Mouse (Mus musculus): ENCODE measurements around the gene Eme1. TPM values are rescaled to one million over a fixed set of nuclear protein-coding genes. Genes with fewer than 3 reads are reported as not detected.
A peak's percentile ranks its signal among the peaks of the same experiment; 100 is the strongest.

Eme1 gene
- polyA plus RNA-seq, 1 experiment from 2014 or later: 13.2 TPM

DNA sequence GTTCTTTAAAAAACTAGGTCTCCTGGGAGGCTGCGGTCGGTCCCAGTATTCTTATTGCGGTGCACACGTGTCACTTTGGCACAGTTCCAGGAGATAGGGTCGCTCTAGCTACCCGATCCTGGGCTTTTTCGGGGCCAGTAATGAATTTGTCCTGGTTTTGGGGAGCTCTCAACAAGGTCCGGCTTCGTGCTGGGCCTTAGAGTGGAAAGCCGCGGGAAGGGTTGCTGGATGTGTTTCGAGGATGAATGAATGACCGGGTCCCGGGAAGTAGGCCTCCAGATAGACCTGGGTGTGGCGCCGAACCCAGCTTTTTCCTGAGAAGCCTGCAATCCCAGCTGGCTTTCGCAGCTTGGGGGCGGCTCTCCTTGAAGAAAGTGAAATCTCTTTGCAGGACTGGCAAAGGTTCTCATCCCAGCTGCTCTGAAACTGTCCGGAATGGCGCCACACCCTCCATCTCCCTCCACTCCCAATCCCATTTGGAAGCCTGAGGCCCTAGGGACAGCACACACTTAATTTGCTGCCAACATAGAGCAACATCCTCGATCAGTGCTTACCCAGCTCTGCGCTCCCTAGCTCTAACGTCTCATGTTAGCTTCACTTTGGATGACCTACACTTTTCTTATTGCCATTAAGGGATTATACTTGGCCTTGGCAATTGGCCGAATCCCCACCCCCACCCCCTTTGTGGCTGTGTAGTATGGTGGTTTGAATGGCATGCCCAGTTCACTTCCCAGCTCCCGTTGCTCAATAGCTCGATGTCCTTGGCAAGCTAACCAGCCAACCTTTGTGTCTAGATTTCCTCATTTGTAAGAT is 23.4 kb downstream of the Eme1 start:
- Histone ChIP-seq H3K4me2 (ENCODE audit: low read depth, low read length) (peak overlapping the region; percentile 71), H3K27ac (ENCODE audit: low read length) (peak overlapping the region; percentile 84), H3K4me3 (replicated peaks; ENCODE audit: low read length) (peak overlapping the region; percentile 100), H3K4me1 (ENCODE audit: control insufficient read depth, insufficient read depth, low read length) (peaks cover 5% of the 10 kb centered on the region), H3K36me3 (ENCODE audit: control insufficient read depth, insufficient read depth, low read length) (peaks cover 17% of the 10 kb centered on the region), H3K9me3 (replicated peaks; ENCODE audit: control insufficient read depth, low read length) (no peaks in the 10 kb centered on the region), H3K9ac (ENCODE audit: low read length) (peak overlapping the region; percentile 96), H3K27me3 (ENCODE audit: control insufficient read depth, insufficient read depth, low read length) (no peaks in the 10 kb centered on the region)
- WGBS: 10% methylated on average over 26 of the region's 26 CpGs
- peak; percentile 42 for ATAC-seq (ENCODE audit: insufficient read depth, low FRiP score)

DNA sequence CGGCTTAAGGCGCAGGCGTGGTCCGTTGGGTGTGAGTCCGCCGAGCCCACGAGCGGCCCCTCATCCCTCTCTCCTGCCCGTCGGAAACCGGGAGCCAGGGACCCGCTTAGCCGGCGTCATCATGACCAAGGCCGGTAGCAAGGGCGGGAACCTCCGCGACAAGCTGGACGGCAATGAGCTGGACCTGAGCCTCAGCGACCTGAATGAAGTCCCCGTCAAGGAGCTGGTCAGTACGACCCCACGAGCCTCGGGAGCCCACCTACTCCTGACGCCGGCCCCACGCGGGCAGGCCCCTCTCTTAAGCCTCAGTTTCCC is 23.9 kb downstream of the Eme1 start:
- Histone ChIP-seq H3K4me1 (ENCODE audit: control insufficient read depth, insufficient read depth, low read length) (peaks cover 5% of the 10 kb centered on the region), H3K27ac (ENCODE audit: low read length) (peak overlapping the region; percentile 84), H3K4me2 (ENCODE audit: low read depth, low read length) (peak overlapping the region; percentile 71), H3K9ac (ENCODE audit: low read length) (peak overlapping the region; percentile 96), H3K36me3 (ENCODE audit: control insufficient read depth, insufficient read depth, low read length) (peaks cover 12% of the 10 kb centered on the region), H3K9me3 (replicated peaks; ENCODE audit: control insufficient read depth, low read length) (no peaks in the 10 kb centered on the region), H3K27me3 (ENCODE audit: control insufficient read depth, insufficient read depth, low read length) (no peaks in the 10 kb centered on the region), H3K4me3 (replicated peaks; ENCODE audit: low read length) (peak overlapping the region; percentile 100)
- ATAC-seq (ENCODE audit: insufficient read depth, low FRiP score): peak; percentile 62
- WGBS: 0% methylated on average over 28 of the region's 28 CpGs

GRCm38 (mm10) chr11:94629199-94629883 is 24.4 kb downstream of the Eme1 start, which contains the start of gene Lrrc59:
Gene Lrrc59 (plus strand): TSS chr11:94629767.
- 4% methylated on average over 41 of the region's 41 CpGs for WGBS
- peak within 1 kb of the TSS; percentile 71 for H3K4me2 ChIP-seq (ENCODE audit: low read depth, low read length)
- peak; percentile 94 for ATAC-seq (ENCODE audit: insufficient read depth, low FRiP score)

GRCm38 (mm10) chr11:94622162-94622561 is 31.6 kb downstream of the Eme1 start:
- Histone ChIP-seq H3K4me2 (ENCODE audit: low read depth, low read length) (no peak overlapping the region), H3K4me3 (replicated peaks; ENCODE audit: low read length) (no peak overlapping the region), H3K4me1 (ENCODE audit: control insufficient read depth, insufficient read depth, low read length) (no peaks in the 10 kb centered on the region), H3K9me3 (replicated peaks; ENCODE audit: control insufficient read depth, low read length) (no peaks in the 10 kb centered on the region), H3K36me3 (ENCODE audit: control insufficient read depth, insufficient read depth, low read length) (no peaks in the 10 kb centered on the region), H3K27ac (ENCODE audit: low read length) (no peak overlapping the region), H3K9ac (ENCODE audit: low read length) (no peak overlapping the region), H3K27me3 (ENCODE audit: control insufficient read depth, insufficient read depth, low read length) (no peaks in the 10 kb centered on the region)
- 76% methylated on average over 2 of the region's 2 CpGs for WGBS
- ATAC-seq (ENCODE audit: insufficient read depth, low FRiP score): no peak

More at GRCm38 (mm10) chr11:94629199-94629883, 24.4 kb downstream of the Eme1 start, which contains the start of gene Lrrc59:
- H3K9me3 ChIP-seq (replicated peaks; ENCODE audit: control insufficient read depth, low read length): no peaks in the 10 kb centered on the region
- peak within 1 kb of the TSS; percentile 96 for H3K9ac ChIP-seq (ENCODE audit: low read length)
- H3K27ac ChIP-seq (ENCODE audit: low read length): peak within 1 kb of the TSS; percentile 84
- H3K4me3 ChIP-seq (replicated peaks; ENCODE audit: low read length): peak within 1 kb of the TSS; percentile 100
- H3K27me3 ChIP-seq (ENCODE audit: control insufficient read depth, insufficient read depth, low read length): no peaks in the 10 kb centered on the region
- peaks cover 7% of the 10 kb centered on the region for H3K36me3 ChIP-seq (ENCODE audit: control insufficient read depth, insufficient read depth, low read length)
- peaks cover 5% of the 10 kb centered on the region for H3K4me1 ChIP-seq (ENCODE audit: control insufficient read depth, insufficient read depth, low read length)

GRCm38 (mm10) chr11:94621458-94621852 is 32.3 kb downstream of the Eme1 start:
- Histone ChIP-seq H3K27ac (ENCODE audit: low read length) (no peak overlapping the region), H3K9me3 (replicated peaks; ENCODE audit: control insufficient read depth, low read length) (no peaks in the 10 kb centered on the region), H3K4me3 (replicated peaks; ENCODE audit: low read length) (no peak overlapping the region), H3K36me3 (ENCODE audit: control insufficient read depth, insufficient read depth, low read length) (no peaks in the 10 kb centered on the region), H3K9ac (ENCODE audit: low read length) (no peak overlapping the region), H3K4me2 (ENCODE audit: low read depth, low read length) (no peak overlapping the region), H3K27me3 (ENCODE audit: control insufficient read depth, insufficient read depth, low read length) (no peaks in the 10 kb centered on the region), H3K4me1 (ENCODE audit: control insufficient read depth, insufficient read depth, low read length) (no peaks in the 10 kb centered on the region)
- ATAC-seq (ENCODE audit: insufficient read depth, low FRiP score): no peak

DNA sequence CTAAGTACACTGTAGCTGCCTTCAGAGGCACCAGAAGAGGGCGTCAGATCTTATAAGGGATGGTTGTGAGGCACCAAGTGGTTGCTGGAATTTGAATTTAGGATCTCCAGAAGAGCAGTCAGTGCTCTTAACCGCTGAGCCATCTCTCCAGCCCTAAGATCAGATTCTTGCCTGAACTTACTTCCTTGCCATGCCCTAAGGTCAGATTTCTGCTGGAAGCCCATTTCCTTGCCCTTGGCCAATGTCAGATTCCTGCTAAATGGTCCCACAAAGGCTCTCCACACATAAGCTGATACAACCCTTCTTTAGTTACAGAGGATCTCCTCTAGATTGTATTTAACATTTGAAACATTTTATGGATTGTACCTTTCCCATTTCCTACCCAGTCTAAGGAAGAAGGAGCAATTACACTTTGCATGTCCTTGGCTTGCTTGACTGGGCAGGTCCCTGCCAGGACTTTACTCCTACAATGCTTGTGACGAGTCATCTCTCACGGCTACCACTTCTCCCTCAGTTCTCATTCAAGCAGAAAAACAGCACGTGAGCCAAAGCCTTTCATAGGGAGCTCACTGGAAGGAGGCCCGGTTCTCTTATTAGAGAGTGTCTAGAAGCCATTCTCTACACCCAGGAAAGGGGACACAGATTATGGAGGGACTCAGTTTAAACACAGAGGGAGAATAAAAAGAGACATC is 32.9 kb downstream of the Eme1 start:
- no peaks in the 10 kb centered on the region for H3K9me3 ChIP-seq (replicated peaks; ENCODE audit: control insufficient read depth, low read length)
- ATAC-seq (ENCODE audit: insufficient read depth, low FRiP score): no peak
- H3K36me3 ChIP-seq (ENCODE audit: control insufficient read depth, insufficient read depth, low read length): no peaks in the 10 kb centered on the region
- H3K27ac ChIP-seq (ENCODE audit: low read length): no peak overlapping the region
- H3K4me3 ChIP-seq (replicated peaks; ENCODE audit: low read length): no peak overlapping the region
- H3K4me1 ChIP-seq (ENCODE audit: control insufficient read depth, insufficient read depth, low read length): no peaks in the 10 kb centered on the region
- no peaks in the 10 kb centered on the region for H3K27me3 ChIP-seq (ENCODE audit: control insufficient read depth, insufficient read depth, low read length)
- H3K4me2 ChIP-seq (ENCODE audit: low read depth, low read length): no peak overlapping the region
- 59% methylated on average over 6 of the region's 6 CpGs for WGBS
- no peak overlapping the region for H3K9ac ChIP-seq (ENCODE audit: low read length)

GRCm38 (mm10) chr11:94617646-94618045 is 36.1 kb downstream of the Eme1 start:
- Histone ChIP-seq H3K36me3 (ENCODE audit: control insufficient read depth, insufficient read depth, low read length) (no peaks in the 10 kb centered on the region), H3K4me2 (ENCODE audit: low read depth, low read length) (no peak overlapping the region), H3K27ac (ENCODE audit: low read length) (no peak overlapping the region), H3K27me3 (ENCODE audit: control insufficient read depth, insufficient read depth, low read length) (no peaks in the 10 kb centered on the region), H3K4me1 (ENCODE audit: control insufficient read depth, insufficient read depth, low read length) (no peaks in the 10 kb centered on the region), H3K9me3 (replicated peaks; ENCODE audit: control insufficient read depth, low read length) (no peaks in the 10 kb centered on the region), H3K9ac (ENCODE audit: low read length) (no peak overlapping the region), H3K4me3 (replicated peaks; ENCODE audit: low read length) (no peak overlapping the region)
- 85% methylated on average over 2 of the region's 2 CpGs for WGBS
- no peak for ATAC-seq (ENCODE audit: insufficient read depth, low FRiP score)

- H3K9me3 ChIP-seq (replicated peaks; ENCODE audit: control insufficient read depth, low read length): no peaks in the 10 kb centered on the region
- H3K4me3 ChIP-seq (replicated peaks; ENCODE audit: low read length): no peak overlapping the region
- no peaks in the 10 kb centered on the region for H3K4me1 ChIP-seq (ENCODE audit: control insufficient read depth, insufficient read depth, low read length)
- no peak overlapping the region for H3K4me2 ChIP-seq (ENCODE audit: low read depth, low read length)
- H3K36me3 ChIP-seq (ENCODE audit: control insufficient read depth, insufficient read depth, low read length): no peaks in the 10 kb centered on the region
- no peak overlapping the region for H3K27ac ChIP-seq (ENCODE audit: low read length)
- WGBS: 32% methylated on average over 4 of the region's 4 CpGs
- no peaks in the 10 kb centered on the region for H3K27me3 ChIP-seq (ENCODE audit: control insufficient read depth, insufficient read depth, low read length)
- H3K9ac ChIP-seq (ENCODE audit: low read length): no peak overlapping the region
- ATAC-seq (ENCODE audit: insufficient read depth, low FRiP score): no peak
Observed at GRCm38 (mm10) chr11:94615494-94615893, 38.3 kb downstream of the Eme1 start.

GRCm38 (mm10) chr11:94614603-94615002 is 39.2 kb downstream of the Eme1 start:
- WGBS: 78% methylated on average over 4 of the region's 4 CpGs
- no peak overlapping the region for H3K9ac ChIP-seq (ENCODE audit: low read length)
- no peaks in the 10 kb centered on the region for H3K36me3 ChIP-seq (ENCODE audit: control insufficient read depth, insufficient read depth, low read length)
- no peaks in the 10 kb centered on the region for H3K4me1 ChIP-seq (ENCODE audit: control insufficient read depth, insufficient read depth, low read length)
- no peak overlapping the region for H3K27ac ChIP-seq (ENCODE audit: low read length)
- no peaks in the 10 kb centered on the region for H3K9me3 ChIP-seq (replicated peaks; ENCODE audit: control insufficient read depth, low read length)
- no peak overlapping the region for H3K4me2 ChIP-seq (ENCODE audit: low read depth, low read length)
- ATAC-seq (ENCODE audit: insufficient read depth, low FRiP score): no peak
- no peaks in the 10 kb centered on the region for H3K27me3 ChIP-seq (ENCODE audit: control insufficient read depth, insufficient read depth, low read length)
- no peak overlapping the region for H3K4me3 ChIP-seq (replicated peaks; ENCODE audit: low read length)
